Mouse (Mus musculus) liver, adult 2 months (tissue): ENCODE results near the gene Plekho1. TPM values are rescaled to one million over a fixed set of nuclear protein-coding genes. Genes with fewer than 3 reads are reported as not detected.

Experiments used
- DNase-seq: peaks from one replicate; pipeline ENCODE4 v3.0.0-alpha.2; 2011; ENCODE audit warnings: low read depth, low spot score; ENCODE audit errors: extremely low read depth
- H3K27ac ChIP-seq: fragments of 200-500 bp; replicated peaks from 2 replicates; pipeline ENCODE4 v1.5.1; 2012; ENCODE audit warnings: low read depth, mild to moderate bottlenecking, control low read depth, inconsistent platforms, low read length; ENCODE audit not compliant: insufficient read depth
- H3K27me3 ChIP-seq: fragments of 200-500 bp; 2 replicates; pipeline ENCODE4 v1.6.1; 2012; ENCODE audit warnings: mild to moderate bottlenecking, moderate library complexity, low read length, inconsistent platforms; ENCODE audit not compliant: control insufficient read depth, insufficient read depth
- H3K36me3 ChIP-seq: fragments of 200-500 bp; 2 replicates; pipeline ENCODE4 v1.6.1; 2012; ENCODE audit warnings: low read length, inconsistent platforms; ENCODE audit not compliant: control insufficient read depth, insufficient read depth
- H3K4me1 ChIP-seq: fragments of 200-500 bp; 2 replicates; pipeline ENCODE4 v1.6.1; 2011; ENCODE audit warnings: low read length; ENCODE audit not compliant: control insufficient read depth, insufficient read depth
- H3K4me3 ChIP-seq: fragments of 200-500 bp; 2 replicates; pipeline ENCODE4 v1.5.1; 2011; ENCODE audit warnings: low read depth, mild to moderate bottlenecking, control low read depth, low read length, moderate library complexity; ENCODE audit not compliant: insufficient read depth
- H3K79me2 ChIP-seq: fragments of 200-500 bp; 2 replicates; pipeline ENCODE4 v1.6.1; 2012; ENCODE audit warnings: inconsistent platforms, mild to moderate bottlenecking, low read length, moderate library complexity; ENCODE audit not compliant: control insufficient read depth, insufficient read depth
- H3K9ac ChIP-seq: fragments of 200-500 bp; 2 replicates; pipeline ENCODE4 v1.6.1; 2012; ENCODE audit warnings: low read depth, mild to moderate bottlenecking, control low read depth, inconsistent platforms, low read length
- CTCF ChIP-seq: fragments of 200-500 bp; IDR thresholded peaks from 2 replicates; pipeline ENCODE4 v1.5.1; 2011; ENCODE audit warnings: low read depth, low read length, control low read depth
- POLR2A ChIP-seq: fragments of 200-500 bp; IDR thresholded peaks from 2 replicates; pipeline ENCODE4 v1.6.1; 2011; ENCODE audit warnings: low read length, control low read depth; ENCODE audit not compliant: insufficient read depth; ENCODE audit errors: extremely low read depth
- WGBS: fragments of 180-500 bp; shearing (Covaris S2); methylation state at CpG from one replicate; pipeline ENCODE4 v1.1.7; 2018; 5-methylcytosine and 5-hydroxymethylcytosine counted together
- polyA plus RNA-seq: library from polyadenylated mRNA; depleted of rRNA; stranded (reverse); fragments of >200 nt; gene quantifications from 2 replicates; pipeline ENCODE4 v1.2.3, GENCODE M21; 2012
- total RNA-seq: library from RNA; depleted of rRNA; stranded (reverse); fragments of >200 nt; gene quantifications from 2 replicates; pipeline ENCODE4 v1.2.3, GENCODE M21; 2014

Gene Plekho1
- total and polyA plus RNA-seq, 2 experiments = 6.8 to 8.0 TPM

DNA sequence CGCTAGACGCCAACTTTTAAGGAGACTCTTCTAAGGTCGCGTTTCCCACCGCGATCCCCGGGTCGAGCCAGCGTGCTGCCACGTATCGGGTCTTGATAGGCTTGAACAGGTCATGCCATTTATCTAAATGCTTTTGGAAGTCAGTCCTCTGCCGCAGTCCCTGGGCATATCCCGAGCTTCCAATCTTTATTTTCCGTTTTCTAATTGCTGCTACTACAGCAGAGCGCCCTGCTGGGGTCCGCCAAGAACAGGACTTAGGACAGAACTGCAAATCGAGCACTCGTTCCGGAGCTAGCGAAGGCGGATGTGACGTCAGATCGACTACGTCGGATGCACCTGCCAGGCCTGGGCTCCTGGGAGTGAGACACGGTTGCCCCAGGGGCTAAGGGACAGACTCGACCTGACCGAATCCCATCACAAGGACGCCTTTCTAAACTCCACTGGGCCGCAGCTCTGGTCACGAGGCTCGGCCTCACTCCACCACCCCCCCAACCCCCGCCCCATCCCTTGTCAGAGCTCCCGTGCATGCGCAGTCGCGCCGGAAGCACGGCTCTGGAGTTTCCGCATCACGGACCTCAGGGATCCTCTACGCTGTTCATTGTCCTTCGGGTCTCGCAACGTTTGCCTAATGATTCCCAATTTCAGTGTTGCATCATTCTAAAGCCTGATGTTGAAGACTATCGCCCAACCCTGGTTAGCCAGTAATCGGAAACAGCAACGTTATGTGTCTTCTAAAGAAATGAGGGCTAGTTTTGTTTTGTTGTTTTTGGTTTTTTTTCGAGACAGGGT, 44.8 kb downstream of the Plekho1 start:
- Histone ChIP-seq H3K27me3 (no peaks in the 10 kb centered on the region), H3K27ac (peak overlapping the region; percentile 87), H3K9ac (peak overlapping the region; percentile 73), H3K4me1 (peaks cover 3% of the 10 kb centered on the region; the same call in 1 of the 2 replicates), H3K36me3 (no peaks in the 10 kb centered on the region), H3K79me2 (no peaks in the 10 kb centered on the region), H3K4me3 (peak overlapping the region; percentile 68)
- under 1% methylated on average over 49 of the region's 49 CpGs for WGBS
- TF ChIP-seq CTCF = no peak
- TF ChIP-seq POLR2A = peak; percentile 40; the same call in 1 of the 2 replicates
- peak; percentile 89 for DNase-seq

DNA sequence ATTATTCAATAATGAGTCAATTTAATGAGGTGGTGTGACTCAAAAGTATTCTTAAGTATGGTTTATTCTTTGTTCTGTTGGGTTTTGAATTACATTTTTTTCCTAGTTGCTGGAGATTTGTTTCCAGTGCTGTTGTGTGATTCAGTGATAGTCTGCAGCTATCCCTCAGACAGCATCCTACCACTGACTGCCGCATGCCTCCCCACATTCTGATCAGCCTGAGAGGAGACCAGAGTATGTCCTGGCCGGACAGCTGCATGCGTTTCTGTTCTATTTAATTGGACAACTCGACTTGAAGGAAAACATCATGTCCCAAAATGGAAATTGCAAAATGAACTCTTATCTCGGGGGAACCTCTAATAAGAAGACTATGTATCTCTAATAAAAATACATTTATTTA, 47.5 kb downstream of the Plekho1 start:
- Histone ChIP-seq H3K4me3 (no peak overlapping the region), H3K36me3 (peaks cover 7% of the 10 kb centered on the region; the same call in 1 of the 2 replicates), H3K27ac (no peak overlapping the region), H3K27me3 (no peaks in the 10 kb centered on the region), H3K4me1 (peaks cover 3% of the 10 kb centered on the region; the same call in 1 of the 2 replicates), H3K9ac (no peak overlapping the region), H3K79me2 (no peaks in the 10 kb centered on the region)
- WGBS = 86% methylated on average over 5 of the region's 5 CpGs
- no peak for TF ChIP-seq CTCF
- TF ChIP-seq POLR2A = no peak
- no peak for DNase-seq

DNA sequence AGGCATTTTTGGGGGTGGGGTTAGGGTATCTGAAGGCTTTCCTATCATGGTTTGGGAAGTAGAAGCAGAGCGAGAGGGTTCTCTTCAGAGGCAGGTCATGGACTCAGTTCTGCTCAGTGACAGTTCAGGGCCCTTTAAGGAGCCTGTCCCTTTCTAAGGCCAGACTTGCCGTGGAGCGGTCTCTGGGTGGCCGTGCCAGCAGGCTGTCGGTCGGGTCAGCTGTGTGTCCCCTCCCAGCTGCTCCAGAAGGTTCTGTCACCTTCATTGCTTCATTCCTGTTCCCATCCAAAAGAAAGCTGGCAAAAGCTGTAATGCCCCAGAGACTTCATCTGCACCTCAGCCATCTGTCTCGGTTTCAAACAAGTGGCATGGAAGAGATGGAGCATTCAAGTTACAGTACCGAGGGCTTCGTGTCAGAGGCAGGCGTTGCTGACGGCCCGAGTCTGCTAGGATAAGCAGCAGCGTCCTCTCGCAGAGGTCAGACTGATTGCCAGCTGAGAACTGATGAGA, 50.0 kb downstream of the Plekho1 start:
- H3K79me2 ChIP-seq = no peaks in the 10 kb centered on the region
- no peak overlapping the region for H3K9ac ChIP-seq
- H3K4me3 ChIP-seq = no peak overlapping the region
- TF ChIP-seq CTCF = no peak
- TF ChIP-seq POLR2A = no peak
- H3K36me3 ChIP-seq = peaks cover 13% of the 10 kb centered on the region
- H3K27me3 ChIP-seq = no peaks in the 10 kb centered on the region
- H3K4me1 ChIP-seq = no peaks in the 10 kb centered on the region
- no peak for DNase-seq
- WGBS = 93% methylated on average over 14 of the region's 14 CpGs
- no peak overlapping the region for H3K27ac ChIP-seq

DNA sequence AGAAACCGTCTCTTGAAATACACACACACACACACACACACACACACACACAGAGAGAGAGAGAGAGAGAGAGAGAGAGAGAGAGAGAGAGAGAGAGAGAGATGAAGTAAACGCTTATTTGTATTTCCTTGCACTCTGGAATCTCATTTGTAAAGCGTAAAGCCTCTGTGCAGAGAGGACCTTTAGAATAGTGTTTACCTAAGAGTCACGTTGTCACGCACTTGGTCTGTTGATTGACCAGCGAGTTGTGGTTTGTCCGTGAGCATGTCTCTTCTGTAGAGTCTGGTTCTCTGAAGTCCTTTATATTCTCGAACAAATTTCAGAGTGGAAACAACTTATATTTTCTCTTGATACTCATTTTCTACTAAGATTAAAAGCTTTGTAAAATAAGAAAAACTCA, 51.1 kb downstream of the Plekho1 start:
- H3K9ac ChIP-seq = no peak overlapping the region
- H3K4me1 ChIP-seq = no peaks in the 10 kb centered on the region
- DNase-seq = no peak
- H3K36me3 ChIP-seq = peaks cover 17% of the 10 kb centered on the region
- H3K4me3 ChIP-seq = no peak overlapping the region
- H3K79me2 ChIP-seq = no peaks in the 10 kb centered on the region
- WGBS = 76% methylated on average over 8 of the region's 8 CpGs
- no peaks in the 10 kb centered on the region for H3K27me3 ChIP-seq
- TF ChIP-seq CTCF = no peak
- TF ChIP-seq POLR2A = no peak
- no peak overlapping the region for H3K27ac ChIP-seq

DNA sequence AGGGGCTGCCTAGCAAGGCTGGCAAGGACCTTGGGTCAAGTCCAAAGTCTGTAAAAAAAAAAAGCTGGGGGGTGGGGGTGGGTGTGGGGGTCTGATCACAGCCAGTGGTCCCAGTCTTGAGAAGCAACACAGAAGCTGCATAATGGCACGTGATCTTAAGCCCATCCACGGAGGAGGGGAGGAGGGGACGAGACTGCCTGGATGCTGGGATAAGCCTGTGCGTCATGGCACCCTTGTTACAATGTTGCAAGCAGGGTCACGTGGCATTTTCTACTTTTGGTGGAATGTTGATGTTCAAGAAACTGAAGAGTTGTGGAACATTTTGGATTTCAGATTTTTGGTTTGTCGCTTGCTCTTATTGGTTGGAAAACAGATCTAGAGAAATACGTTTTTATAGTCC, 52.6 kb downstream of the Plekho1 start:
- DNase-seq = no peak
- H3K9ac ChIP-seq = no peak overlapping the region
- no peaks in the 10 kb centered on the region for H3K27me3 ChIP-seq
- TF ChIP-seq POLR2A (no peak), CTCF (no peak)
- no peak overlapping the region for H3K4me3 ChIP-seq
- H3K79me2 ChIP-seq = no peaks in the 10 kb centered on the region
- no peaks in the 10 kb centered on the region for H3K4me1 ChIP-seq
- H3K36me3 ChIP-seq = peaks cover 22% of the 10 kb centered on the region
- H3K27ac ChIP-seq = no peak overlapping the region
- WGBS = 96% methylated on average over 7 of the region's 7 CpGs

DNA sequence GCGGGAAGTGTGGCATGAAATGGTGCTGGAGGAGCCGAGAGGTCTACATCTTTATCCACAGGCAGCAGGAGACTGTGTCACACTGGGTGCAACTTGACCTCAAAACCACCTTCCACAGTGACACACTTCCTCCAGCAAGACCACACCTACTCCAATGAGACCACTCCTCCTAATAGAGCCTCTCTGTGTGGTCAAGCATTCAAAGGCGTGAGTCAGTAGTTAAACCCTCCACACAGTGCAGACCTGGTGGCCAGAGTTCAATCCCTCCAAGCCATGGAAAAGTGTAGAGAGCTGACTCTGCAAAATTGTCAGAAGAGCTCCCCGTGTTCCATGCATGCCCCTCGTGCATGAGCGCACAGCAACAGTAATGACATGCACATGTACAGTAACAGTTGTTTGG, 53.1 kb downstream of the Plekho1 start:
- Histone ChIP-seq H3K36me3 (peaks cover 27% of the 10 kb centered on the region), H3K9ac (no peak overlapping the region), H3K4me3 (no peak overlapping the region), H3K27me3 (no peaks in the 10 kb centered on the region), H3K4me1 (no peaks in the 10 kb centered on the region), H3K79me2 (no peaks in the 10 kb centered on the region), H3K27ac (no peak overlapping the region)
- no peak for DNase-seq
- WGBS = 90% methylated on average over 6 of the region's 6 CpGs
- TF ChIP-seq CTCF = no peak
- no peak for TF ChIP-seq POLR2A
